Comparison of ENCODE assay signal across 18 mouse cellular contexts in genomic region chr4:34967541-34967940, GRCm38 (mm10).
"Had no signal": no experiment of that assay in that cellular context is flagged by ENCODE, and none has a peak within 500 bp of the region (broad histone marks: within the 10 kb centered on the region; RNA-seq: fewer than 3 reads in every experiment).

No protein-coding gene starts in this region.

- H3K9me3 ChIP-seq: lung, embryonic 15.5 days; midbrain, embryonic 13.5 days; midbrain, embryonic 15.5 days; neural tube, embryonic 12.5 days had no signal

- H3K4me2 ChIP-seq: lung, embryonic 15.5 days; midbrain, embryonic 11.5 days; midbrain, embryonic 13.5 days; midbrain, embryonic 15.5 days; neural tube, embryonic 12.5 days had no signal

- H3K4me1 ChIP-seq: megakaryocyte, embryonic 14.5 days; midbrain, embryonic 15.5 days; neural tube, embryonic 12.5 days had no signal

- ATAC-seq: liver, postnatal 0 days; lung, postnatal 0 days; midbrain, embryonic 13.5 days; midbrain, embryonic 15.5 days had no signal

- H3K4me3 ChIP-seq: lung, embryonic 15.5 days; megakaryocyte, embryonic 14.5 days; midbrain, embryonic 13.5 days; midbrain, embryonic 15.5 days; neural tube, embryonic 12.5 days had no signal

- H3K9ac ChIP-seq: liver, postnatal 0 days; lung, embryonic 15.5 days; midbrain, embryonic 13.5 days; midbrain, embryonic 15.5 days; neural tube, embryonic 12.5 days had no signal

- H3K27me3 ChIP-seq: lung, embryonic 15.5 days; megakaryocyte, embryonic 14.5 days; midbrain, embryonic 13.5 days; midbrain, embryonic 15.5 days; neural tube, embryonic 12.5 days had no signal

- H3K36me3 ChIP-seq: lung, embryonic 15.5 days; midbrain, embryonic 13.5 days; midbrain, embryonic 15.5 days; neural tube, embryonic 12.5 days had no signal

- DNase-seq: liver, postnatal 0 days; lung, adult 2 months; lung, postnatal 14 days; lung, postnatal 36 days; right cerebral cortex, postnatal 25 days; right cerebral cortex, postnatal 4 days; spleen, adult 18-20 months; thymus, adult 18-20 months; thymus, postnatal 14 days; thymus, postnatal 36 days had no signal

- H3K27ac ChIP-seq: lung, embryonic 15.5 days; macrophage; midbrain, embryonic 13.5 days; midbrain, embryonic 15.5 days; neural tube, embryonic 12.5 days had no signal
